Mouse (Mus musculus): Measurements from ENCODE around the gene Gm29094.
"Not testable (repeated sequence)": the region's sequence is repeated elsewhere in the genome, so short reads cannot be mapped to it uniquely, and the experiment has no call there.

Gm29094 gene

DNA sequence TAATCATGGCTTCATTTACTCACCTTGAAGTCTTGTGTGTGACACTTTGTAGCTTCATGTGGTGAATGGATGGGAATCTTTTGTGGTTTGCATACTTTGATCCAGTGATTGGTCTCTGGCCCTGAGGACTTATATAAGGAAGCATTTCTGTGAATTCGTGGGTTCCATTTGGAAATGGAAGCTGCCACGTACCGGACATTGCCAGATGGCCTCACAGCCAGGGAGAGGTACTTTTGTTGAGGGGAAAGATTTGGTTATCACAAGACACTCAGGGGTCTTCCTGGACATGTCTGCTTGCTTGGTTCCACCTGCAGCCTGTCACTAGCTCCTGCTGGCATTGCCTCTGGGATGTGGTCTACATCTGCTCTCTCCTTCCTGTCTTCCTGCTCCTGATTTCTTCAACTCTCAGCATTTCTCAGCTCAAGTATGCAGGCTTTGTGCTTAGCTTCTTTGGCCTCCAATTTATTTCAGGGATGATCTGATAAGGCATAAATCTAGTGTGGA, 41.4 kb downstream of the Gm29094 start:
- DNase-seq (ENCODE audit: low spot score), result not testable (repeated sequence)

DNA sequence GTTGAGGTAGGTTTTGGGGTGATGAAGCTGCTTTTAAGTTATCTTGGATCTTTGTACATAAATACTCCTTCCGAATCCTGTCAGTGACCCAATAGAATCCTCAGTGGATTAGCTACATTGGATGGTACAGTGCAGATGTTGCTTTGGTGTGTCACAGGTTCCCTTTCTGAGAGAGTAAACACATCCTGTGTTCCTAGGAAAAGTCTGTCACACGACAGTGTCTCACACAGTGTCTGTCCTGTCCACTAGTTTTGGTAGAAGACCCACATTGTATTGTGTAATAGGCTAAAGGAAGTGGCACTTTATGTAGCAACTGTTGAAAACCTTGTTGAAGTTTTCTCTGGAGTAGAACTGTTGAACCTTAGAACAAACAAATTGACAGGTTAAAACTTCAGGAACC, 54.2 kb downstream of the Gm29094 start:
- no peak for DNase-seq (ENCODE audit: low spot score)

DNA sequence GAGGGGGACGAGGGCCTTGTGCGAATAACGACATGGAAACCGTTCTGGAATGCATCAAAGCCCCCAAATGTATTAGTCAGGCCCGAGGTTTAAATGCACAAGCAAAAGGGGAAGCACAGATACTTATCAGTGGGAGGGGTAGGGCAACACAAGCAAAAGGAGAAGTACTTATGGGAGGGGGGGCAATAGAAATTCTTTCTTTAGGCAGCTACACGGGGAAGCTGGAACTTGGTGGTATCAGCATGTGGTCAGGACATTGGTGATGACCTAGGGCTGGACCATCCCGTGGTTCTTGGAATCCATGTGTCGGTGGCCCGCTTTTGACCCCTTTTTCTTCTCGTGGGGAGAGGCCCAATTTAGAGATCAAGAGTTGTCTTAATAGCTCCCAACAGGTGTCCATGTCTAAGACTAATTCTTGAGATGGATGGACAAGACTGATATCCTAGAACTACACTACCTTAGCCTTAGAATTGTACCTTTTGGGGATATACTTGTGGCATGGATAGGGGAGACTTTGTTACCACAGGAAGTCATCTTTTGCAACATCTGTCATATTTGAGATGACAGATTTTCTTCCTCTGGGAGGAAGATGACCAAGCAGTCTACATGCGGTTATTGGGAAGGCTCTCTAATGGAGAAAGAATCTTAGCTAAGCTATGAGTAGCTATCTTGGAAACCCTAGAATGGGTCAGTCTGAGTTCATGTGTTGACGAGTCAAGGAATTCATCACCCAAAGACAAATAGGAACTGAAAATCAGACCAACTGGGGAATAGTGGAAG, 57.6 kb downstream of the Gm29094 start:
- no peak for DNase-seq (ENCODE audit: low spot score)

DNA sequence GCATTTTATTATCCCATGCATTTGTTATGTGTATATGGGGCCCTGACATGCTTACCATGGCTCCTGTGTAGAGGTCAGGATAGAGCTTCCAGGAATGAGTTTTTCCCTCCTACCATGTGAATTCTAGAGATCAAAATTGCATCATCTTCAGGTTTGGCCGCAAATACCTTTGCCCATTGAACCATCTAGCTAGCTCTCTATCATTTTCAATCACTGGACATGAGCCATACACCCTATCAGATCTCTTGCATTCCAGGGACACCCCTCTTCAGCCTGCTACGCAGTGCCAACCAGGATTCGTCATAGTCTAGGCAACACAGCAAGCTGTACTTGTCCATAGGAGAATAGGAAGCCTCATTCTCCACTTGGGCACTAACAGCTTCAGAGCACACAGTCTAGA, 64.8 kb downstream of the Gm29094 start:
- no peak for DNase-seq (ENCODE audit: low spot score)

DNA sequence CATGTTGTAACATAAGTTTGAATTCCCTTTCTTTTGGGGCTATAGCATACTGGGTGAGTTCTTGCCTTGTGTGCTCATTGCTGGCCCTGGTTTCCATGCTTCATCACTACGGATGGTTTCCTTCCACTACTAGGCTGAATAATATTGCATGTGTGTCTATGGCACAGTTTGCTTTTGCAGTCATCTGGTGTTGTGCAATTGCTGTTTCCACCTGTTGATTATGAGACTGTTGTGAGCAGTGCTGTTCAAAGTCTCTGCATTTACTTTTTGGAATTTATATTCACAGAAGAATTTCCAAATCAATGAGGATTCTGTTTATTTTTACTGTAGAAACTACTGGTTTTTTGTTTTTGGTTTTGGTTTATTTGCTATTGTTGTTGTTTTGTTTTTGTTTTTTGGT, 65.4 kb downstream of the Gm29094 start:
- DNase-seq (ENCODE audit: low spot score), result no peak
